Mouse (Mus musculus): ENCODE measurements at regions not wholly inside any gene's neighbourhood (a gene's known extent, or its start where the extent isn't known, plus 50 kb on each side); places are given as distances from the start of the nearest gene placed in this dataset.

- TF ChIP-seq CTCF (IDR thresholded peaks at IDR 0.05; ENCODE audit: borderline replicate concordance, extremely low read depth, insufficient read depth, insufficient read length) (no peak), POLR2A (IDR thresholded peaks at IDR 0.05; ENCODE audit: borderline replicate concordance, extremely low read depth, insufficient read depth, insufficient read length, poor library complexity, severe bottlenecking) (no peak)
Observed at GRCm38 (mm10) chr11:19332274-19332673, 313.5 kb upstream of the Meis1 start.

Data from brain, embryonic 14.5 days (tissue).